Mouse (Mus musculus): ENCODE measurements around the gene Lrriq3.

GRCm38 (mm10) chr3:155186456-155186855, 93.2 kb downstream of the Lrriq3 start:
- no peak for TF ChIP-seq EP300 (IDR thresholded peaks at IDR 0.05; ENCODE audit: low read depth)
- TF ChIP-seq CTCF (IDR thresholded peaks at IDR 0.05; ENCODE audit: low read depth) = no peak

Measured in liver, embryonic 14.5 days (tissue).